Mouse (Mus musculus) liver, embryonic 12.5 days (tissue): Measurements from ENCODE around the gene Plekhj1. TPM values are rescaled to one million over a fixed set of nuclear protein-coding genes. Genes with fewer than 3 reads are reported as not detected.
"Not testable (repeated sequence)": the region's sequence is repeated elsewhere in the genome, so short reads cannot be mapped to it uniquely, and the experiment has no call there.

ENCODE experiments used
- ATAC-seq: fragments of 200-750 bp; cut with Nextera tagmentation; 2 replicates; pipeline ENCODE4 v1.8.0; 2017; ENCODE audit warnings: moderate number of reproducible peaks, mild to moderate bottlenecking, moderate library complexity
- H3K27ac ChIP-seq: fragments of 300-500 bp; sonication (generic); 2 replicates; pipeline ENCODE4 v1.5.1; 2016; ENCODE audit warnings: mild to moderate bottlenecking
- H3K27me3 ChIP-seq: fragments of 300-500 bp; sonication (generic); replicated peaks from 2 replicates; pipeline ENCODE4 v1.6.1; 2016; ENCODE audit warnings: mild to moderate bottlenecking, moderate library complexity
- H3K36me3 ChIP-seq: fragments of 300-500 bp; sonication (generic); 2 replicates; pipeline ENCODE4 v1.6.1; 2016; ENCODE audit warnings: mild to moderate bottlenecking, moderate library complexity
- H3K4me1 ChIP-seq: fragments of 300-500 bp; sonication (generic); 2 replicates; pipeline ENCODE4 v1.6.1; 2016
- H3K4me2 ChIP-seq: fragments of 300-500 bp; sonication (generic); 2 replicates; pipeline ENCODE4 v1.6.1; 2016; ENCODE audit warnings: mild to moderate bottlenecking, moderate library complexity
- H3K4me3 ChIP-seq: fragments of 300-500 bp; sonication (generic); 2 replicates; pipeline ENCODE4 v1.5.1; 2016; ENCODE audit warnings: mild to moderate bottlenecking, moderate library complexity
- H3K9ac ChIP-seq: fragments of 300-500 bp; sonication (generic); 2 replicates; pipeline ENCODE4 v1.6.1; 2016; ENCODE audit warnings: mild to moderate bottlenecking, moderate library complexity
- H3K9me3 ChIP-seq: fragments of 300-500 bp; sonication (generic); replicated peaks from 2 replicates; pipeline ENCODE4 v1.6.1; 2016; ENCODE audit warnings: mild to moderate bottlenecking, moderate library complexity
- WGBS: fragments of 180-500 bp; shearing (Covaris S2); methylation state at CpG from one replicate; pipeline ENCODE4 v1.1.7; 2016; ENCODE audit not compliant: insufficient replicate concordance; 5-methylcytosine and 5-hydroxymethylcytosine counted together
- polyA plus RNA-seq: library from polyadenylated mRNA; unstranded; fragments of >200 nt; fragmentation: Nextera tagmentation; extraction: Ambion mirVana; gene quantifications from 2 replicates; pipeline ENCODE4 v1.2.1, GENCODE M21; 2016

The Plekhj1 gene
- polyA plus RNA-seq, 1 experiment from 2014 or later: 137 TPM

DNA sequence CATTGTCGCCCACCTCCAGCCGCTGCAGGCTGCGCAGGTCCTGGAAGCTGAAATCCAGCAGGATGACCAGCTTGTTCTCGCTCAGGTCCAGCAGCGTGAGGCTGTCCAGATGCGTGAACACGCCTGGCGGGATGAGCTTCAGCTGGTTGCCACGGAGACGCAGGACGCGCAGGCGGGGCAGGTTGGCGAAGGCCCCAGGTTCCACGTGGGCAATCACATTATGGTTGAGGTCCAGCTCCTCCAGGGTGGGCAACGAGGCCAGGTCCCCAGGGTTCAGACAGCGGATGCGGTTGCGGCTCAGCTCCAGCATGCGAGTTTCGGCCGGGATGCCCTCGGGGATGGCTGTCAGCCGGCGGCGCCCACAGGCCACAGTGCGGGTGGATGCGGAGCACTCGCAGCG is 37.2 kb upstream of the Plekhj1 start:
- peaks cover 2% of the 10 kb centered on the region for H3K36me3 ChIP-seq
- H3K4me2 ChIP-seq: no peak overlapping the region
- no peak for ATAC-seq
- H3K27me3 ChIP-seq: peaks cover 89% of the 10 kb centered on the region
- H3K27ac ChIP-seq: no peak overlapping the region
- no peak overlapping the region for H3K9ac ChIP-seq
- H3K4me3 ChIP-seq: no peak overlapping the region
- 47% methylated on average over 30 of the region's 30 CpGs for WGBS
- H3K4me1 ChIP-seq: peaks cover 31% of the 10 kb centered on the region
- no peaks in the 10 kb centered on the region for H3K9me3 ChIP-seq

DNA sequence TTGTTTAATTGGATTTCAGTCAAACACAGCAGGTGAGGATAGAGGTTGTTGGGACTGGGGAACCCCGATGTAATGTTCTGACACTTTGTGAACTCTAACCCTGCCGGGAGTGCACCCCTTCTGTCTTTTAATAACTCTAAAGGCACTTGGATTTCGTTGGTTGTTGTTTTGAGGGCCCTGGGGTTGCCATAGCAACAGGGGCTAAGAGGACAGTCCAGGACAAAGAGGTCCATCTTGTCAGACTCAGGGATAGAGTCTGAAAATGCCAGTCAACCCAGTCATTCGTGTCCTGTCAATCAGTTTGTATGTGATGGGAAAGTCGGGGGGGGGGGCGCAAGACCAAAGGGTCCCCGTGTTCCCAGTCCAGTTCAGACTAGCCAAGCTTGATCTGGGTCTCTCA is 34.4 kb upstream of the Plekhj1 start:
- no peak overlapping the region for H3K27ac ChIP-seq
- ATAC-seq: no peak
- peaks cover 61% of the 10 kb centered on the region for H3K27me3 ChIP-seq
- H3K9me3 ChIP-seq: no peaks in the 10 kb centered on the region
- H3K4me1 ChIP-seq: peaks cover 51% of the 10 kb centered on the region
- peaks cover 29% of the 10 kb centered on the region for H3K36me3 ChIP-seq
- 62% methylated on average over 7 of the region's 7 CpGs for WGBS
- H3K4me3 ChIP-seq: no peak overlapping the region
- no peak overlapping the region for H3K4me2 ChIP-seq
- no peak overlapping the region for H3K9ac ChIP-seq

DNA sequence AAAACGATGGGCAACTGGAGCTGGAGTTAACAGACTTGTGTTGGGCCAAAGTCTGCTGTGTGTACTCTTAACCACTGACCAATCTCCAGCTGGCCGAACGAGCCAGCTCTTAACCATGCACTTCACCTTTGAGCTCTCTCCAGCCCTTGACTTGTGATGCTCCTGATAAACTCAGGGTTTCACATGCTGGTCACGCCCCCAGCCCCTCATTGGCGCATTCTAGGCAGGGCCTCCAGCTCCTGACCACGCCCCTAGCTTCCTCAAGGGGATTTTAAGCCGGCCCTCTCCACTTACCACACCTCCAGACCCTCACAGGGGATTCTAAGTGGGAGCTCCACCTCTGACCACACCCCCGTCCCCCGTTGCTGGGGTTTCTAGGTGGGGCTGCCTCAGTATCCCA is 32.7 kb upstream of the Plekhj1 start:
- Histone ChIP-seq H3K4me2 (peak overlapping the region; percentile 35), H3K4me1 (peaks cover 50% of the 10 kb centered on the region), H3K9ac (peak overlapping the region; percentile 33; the same call in 1 of the 2 replicates), H3K9me3 (no peaks in the 10 kb centered on the region), H3K36me3 (peaks cover 34% of the 10 kb centered on the region), H3K4me3 (no peak overlapping the region), H3K27ac (peak overlapping the region; percentile 61; the same call in 1 of the 2 replicates), H3K27me3 (peaks cover 45% of the 10 kb centered on the region)
- ATAC-seq: peak; percentile 16; the same call in 1 of the 2 replicates
- WGBS: 2% methylated on average over 9 of the region's 9 CpGs

DNA sequence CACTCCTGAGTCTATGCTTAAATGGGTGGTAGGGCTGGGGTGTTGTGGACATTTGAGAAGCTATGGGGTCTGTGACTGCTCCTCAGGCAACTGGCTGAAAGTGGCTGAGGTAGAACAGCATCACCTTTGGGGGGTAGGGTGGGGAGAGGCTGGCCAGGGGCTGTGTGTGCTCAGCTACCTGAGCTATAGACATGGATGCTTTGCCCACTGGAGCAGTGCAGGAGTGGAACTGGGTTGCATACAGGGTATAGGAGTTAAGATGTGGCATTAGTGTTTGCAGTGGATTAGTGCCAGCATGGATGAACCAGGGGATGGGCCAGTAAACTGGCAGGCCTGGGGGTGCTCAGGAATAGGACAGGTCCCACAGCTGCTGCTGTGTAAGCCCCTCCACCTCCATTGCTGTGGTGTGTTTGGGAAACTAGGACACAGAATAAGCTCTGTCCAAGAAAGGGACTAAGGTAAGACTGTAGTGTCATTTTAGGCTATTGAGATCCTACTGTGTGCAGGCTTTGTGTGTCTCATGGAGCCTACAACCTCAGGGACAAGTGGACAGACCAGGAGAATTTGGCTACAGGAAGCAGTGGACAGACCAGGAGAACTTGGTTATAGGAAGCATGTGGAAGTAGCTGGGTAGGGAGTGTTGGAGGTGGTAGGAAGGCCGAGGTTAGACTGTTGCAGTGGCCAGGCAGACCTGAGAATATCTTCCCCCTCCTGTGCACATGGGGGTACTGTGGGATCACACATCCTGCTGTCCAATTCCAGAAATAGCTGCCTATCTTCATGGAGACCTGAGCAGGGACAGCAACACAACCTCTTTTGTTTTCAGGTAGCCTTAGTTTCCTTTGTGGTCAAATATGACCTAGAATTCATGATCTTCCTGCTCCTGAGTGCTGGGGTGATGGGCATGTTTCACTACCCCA is 31.2 kb upstream of the Plekhj1 start:
- no peak for ATAC-seq
- no peaks in the 10 kb centered on the region for H3K9me3 ChIP-seq
- peaks cover 55% of the 10 kb centered on the region for H3K4me1 ChIP-seq
- 0 out of 2 replicates have a peak overlapping the region, but pooled peaks have one; percentile 8 for H3K4me2 ChIP-seq
- no peak overlapping the region for H3K4me3 ChIP-seq
- H3K27me3 ChIP-seq: peaks cover 29% of the 10 kb centered on the region
- H3K9ac ChIP-seq: 0 out of 2 replicates have a peak overlapping the region, but pooled peaks have one; percentile 12
- peaks cover 34% of the 10 kb centered on the region for H3K36me3 ChIP-seq
- H3K27ac ChIP-seq: peak overlapping the region; percentile 61; the same call in 1 of the 2 replicates
- 38% methylated on average over 1 of the region's 1 CpGs for WGBS

DNA sequence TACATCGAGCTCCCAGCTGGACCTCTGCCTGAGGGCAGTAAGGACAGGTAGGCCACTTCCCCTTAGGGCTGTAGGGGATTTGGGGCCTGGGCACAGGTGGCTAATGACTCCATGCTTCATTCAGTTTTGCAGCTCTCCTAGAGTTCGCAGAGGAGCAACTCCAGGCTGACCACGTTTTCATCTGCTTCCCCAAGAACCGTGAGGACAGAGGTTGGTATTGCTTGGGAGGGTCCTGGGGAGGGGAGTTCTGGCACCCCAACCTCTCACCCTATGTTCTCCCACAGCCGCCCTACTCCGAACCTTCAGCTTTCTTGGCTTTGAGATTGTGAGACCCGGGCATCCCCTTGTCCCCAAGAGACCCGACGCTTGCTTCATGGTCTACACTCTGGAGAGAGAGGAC is 30.2 kb upstream of the Plekhj1 start:
- Histone ChIP-seq H3K36me3 (peaks cover 34% of the 10 kb centered on the region), H3K27me3 (peaks cover 19% of the 10 kb centered on the region), H3K4me2 (peak overlapping the region; percentile 94), H3K4me3 (peak overlapping the region; percentile 84; the same call in 1 of the 2 replicates), H3K9ac (0 out of 2 replicates have a peak overlapping the region, but pooled peaks have one; percentile 95), H3K4me1 (peaks cover 63% of the 10 kb centered on the region)
- ATAC-seq, H3K9me3 ChIP-seq, H3K27ac ChIP-seq: not testable (repeated sequence)
- 85% methylated on average over 9 of the region's 9 CpGs for WGBS

DNA sequence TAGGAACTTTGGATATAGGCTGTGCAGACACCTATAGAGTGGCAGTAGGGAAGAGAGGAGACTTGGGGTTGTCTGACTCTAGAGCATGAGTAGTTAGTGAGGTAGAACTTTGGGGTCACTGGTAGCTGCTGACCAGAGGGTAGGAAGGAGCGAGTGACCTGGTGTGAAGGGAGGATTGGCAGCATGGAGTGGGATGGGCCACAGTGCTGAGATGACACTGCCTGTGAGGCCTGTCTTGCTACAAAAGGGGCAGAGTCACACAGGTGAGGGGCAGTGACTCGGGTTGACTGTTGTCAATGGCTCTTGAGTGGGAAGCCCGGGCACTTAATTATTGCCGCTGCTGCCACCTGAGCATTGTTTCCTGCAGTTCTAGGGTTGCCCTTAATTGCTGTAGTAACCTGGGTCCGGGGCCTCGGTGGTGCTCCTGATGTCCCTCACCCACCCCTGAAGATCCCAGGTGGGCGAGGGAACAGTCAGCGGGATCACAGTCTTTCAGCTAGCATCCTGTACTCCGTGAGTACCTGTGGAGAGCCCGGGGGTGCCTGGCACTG is 29.5 kb upstream of the Plekhj1 start:
- Histone ChIP-seq H3K36me3 (peaks cover 34% of the 10 kb centered on the region), H3K4me1 (peaks cover 70% of the 10 kb centered on the region), H3K9ac (peak overlapping the region; percentile 95), H3K9me3 (no peaks in the 10 kb centered on the region), H3K27ac (peak overlapping the region; percentile 96), H3K27me3 (peaks cover 13% of the 10 kb centered on the region), H3K4me3 (peak overlapping the region; percentile 84), H3K4me2 (peak overlapping the region; percentile 94)
- 83% methylated on average over 10 of the region's 10 CpGs for WGBS
- no peak for ATAC-seq

DNA sequence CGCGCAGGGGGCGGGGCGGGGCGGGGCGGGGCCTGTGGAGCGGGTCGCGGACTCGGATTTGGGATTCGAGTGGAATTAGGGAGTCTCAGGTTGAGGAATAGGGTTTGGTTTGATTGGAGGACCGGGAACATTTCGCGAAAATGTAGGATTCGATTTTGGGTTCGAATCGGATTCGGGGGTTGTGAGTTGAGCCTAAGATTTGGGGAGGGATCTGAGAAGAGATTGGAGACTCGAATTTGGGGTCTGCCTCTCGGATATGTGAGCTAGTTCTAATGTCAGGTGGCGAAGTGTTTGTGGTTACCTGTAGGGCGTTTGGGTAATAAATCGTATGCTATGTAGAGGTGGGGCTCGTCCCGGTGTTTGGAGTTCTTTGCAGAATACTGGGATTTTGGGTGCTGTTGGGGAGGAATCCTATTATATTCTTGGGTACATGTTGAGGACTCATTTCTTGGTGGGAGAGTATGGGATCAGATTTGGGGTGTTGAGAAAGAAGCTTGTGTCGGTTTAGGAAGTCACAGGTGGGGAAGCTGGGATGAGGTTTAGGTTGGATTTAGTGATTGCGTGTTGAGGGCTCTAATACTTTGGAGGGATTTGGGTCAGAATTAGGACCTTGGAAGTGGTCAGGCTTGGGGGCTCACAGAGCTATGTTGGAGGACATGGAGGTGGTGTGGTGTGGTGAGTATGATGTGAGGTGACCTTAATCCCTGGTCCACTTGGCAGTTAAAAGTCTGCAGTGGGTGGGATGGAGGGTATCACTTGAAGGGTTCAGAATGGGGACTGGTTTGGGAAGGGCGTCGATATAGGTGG is 28.8 kb upstream of the Plekhj1 start:
- peaks cover 34% of the 10 kb centered on the region for H3K36me3 ChIP-seq

DNA sequence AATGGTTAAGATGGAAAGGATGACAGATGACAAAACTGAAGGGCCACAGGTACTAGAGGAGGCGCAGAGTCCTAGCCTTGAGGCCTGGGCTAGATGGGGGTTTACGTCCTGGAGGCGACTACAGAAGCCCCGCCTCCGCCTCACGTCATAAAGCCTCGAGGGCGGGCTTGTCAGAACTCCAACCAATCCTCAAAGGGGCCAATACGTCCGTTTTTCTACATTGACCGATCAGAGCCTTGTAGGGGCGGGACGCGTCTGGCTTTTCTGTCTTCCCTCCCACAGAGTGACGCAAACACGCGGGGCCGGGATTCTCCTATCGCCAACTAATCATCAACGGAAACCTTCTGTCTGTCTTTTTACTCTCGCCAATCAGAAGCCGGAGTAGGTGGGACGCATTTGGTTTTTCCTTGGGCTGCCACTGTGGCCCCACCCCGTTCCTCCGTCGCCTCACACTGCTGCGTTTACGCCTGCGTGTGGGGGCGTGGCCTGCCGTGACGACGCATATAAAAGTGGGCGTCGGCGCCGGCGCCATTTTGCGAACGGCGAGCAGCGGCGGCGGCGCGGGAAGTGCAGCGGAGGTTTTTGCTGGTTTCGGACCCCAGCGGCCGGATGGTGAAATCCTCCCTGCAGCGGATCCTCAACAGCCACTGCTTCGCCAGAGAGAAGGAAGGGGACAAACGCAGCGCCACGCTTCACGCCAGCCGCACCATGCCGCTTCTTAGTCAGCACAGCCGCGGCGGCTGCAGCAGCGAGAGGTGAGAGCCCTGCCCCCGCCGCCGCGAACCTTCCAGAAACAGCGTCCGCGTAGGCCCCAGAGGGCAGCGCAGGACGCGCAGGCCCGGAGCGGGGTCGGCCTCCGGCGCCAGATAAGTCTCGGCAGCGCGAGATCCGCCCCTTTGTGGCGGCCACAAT is 28.0 kb upstream of the Plekhj1 start, which contains the start of gene Oaz1:
TSS of gene Oaz1 (plus strand) at position 506 of the 912 bp plus-strand sequence.
- ATAC-seq: peak; percentile 94
- Histone ChIP-seq H3K36me3 (peaks cover 34% of the 10 kb centered on the region), H3K9me3 (no peaks in the 10 kb centered on the region), H3K27ac (peak within 1 kb of the TSS; percentile 96), H3K4me2 (peak within 1 kb of the TSS; percentile 94), H3K9ac (peak within 1 kb of the TSS; percentile 95), H3K4me3 (peak within 1 kb of the TSS; percentile 84), H3K27me3 (no peaks in the 10 kb centered on the region), H3K4me1 (peaks cover 82% of the 10 kb centered on the region)
- WGBS: under 1% methylated on average over 77 of the region's 82 CpGs

More for the DNA sequence above, 28.8 kb upstream of the Plekhj1 start:
- peaks cover 77% of the 10 kb centered on the region for H3K4me1 ChIP-seq
- H3K27ac ChIP-seq: peak overlapping the region; percentile 96
- H3K9ac ChIP-seq: peak overlapping the region; percentile 95
- peak overlapping the region; percentile 84 for H3K4me3 ChIP-seq
- H3K4me2 ChIP-seq: peak overlapping the region; percentile 94
- no peak for ATAC-seq
- 7% methylated on average over 29 of the region's 29 CpGs for WGBS
- peaks cover 6% of the 10 kb centered on the region; the same call in 1 of the 2 replicates for H3K27me3 ChIP-seq
- H3K9me3 ChIP-seq: no peaks in the 10 kb centered on the region

DNA sequence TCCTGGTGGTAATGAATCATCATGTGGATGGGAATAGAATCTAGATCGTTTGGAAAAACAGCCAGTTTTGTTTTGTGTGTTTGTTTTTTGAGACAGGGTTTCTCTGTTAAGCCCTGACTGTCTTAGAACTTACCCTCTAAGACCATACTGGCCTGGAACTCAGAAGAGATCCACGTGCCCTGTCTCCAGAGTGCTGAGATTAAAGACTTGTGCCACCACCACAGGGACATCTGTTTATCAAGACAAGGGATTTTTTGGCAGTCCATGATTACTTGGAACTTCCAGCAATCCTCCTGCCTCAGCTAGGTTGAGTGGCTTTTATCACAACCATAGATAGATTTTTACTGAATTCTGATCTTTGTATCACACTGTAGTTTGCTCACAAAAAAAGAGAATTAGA is 26.4 kb upstream of the Plekhj1 start:
- ATAC-seq: no peak
- no peak overlapping the region for H3K4me3 ChIP-seq
- peak overlapping the region; percentile 52; the same call in 1 of the 2 replicates for H3K9ac ChIP-seq
- H3K36me3 ChIP-seq: peaks cover 24% of the 10 kb centered on the region
- peak overlapping the region; percentile 69; the same call in 1 of the 2 replicates for H3K4me2 ChIP-seq
- WGBS: 41% methylated on average over 2 of the region's 2 CpGs
- peaks cover 75% of the 10 kb centered on the region for H3K4me1 ChIP-seq
- H3K9me3 ChIP-seq: no peaks in the 10 kb centered on the region
- no peaks in the 10 kb centered on the region for H3K27me3 ChIP-seq
- H3K27ac ChIP-seq: peak overlapping the region; percentile 96

DNA sequence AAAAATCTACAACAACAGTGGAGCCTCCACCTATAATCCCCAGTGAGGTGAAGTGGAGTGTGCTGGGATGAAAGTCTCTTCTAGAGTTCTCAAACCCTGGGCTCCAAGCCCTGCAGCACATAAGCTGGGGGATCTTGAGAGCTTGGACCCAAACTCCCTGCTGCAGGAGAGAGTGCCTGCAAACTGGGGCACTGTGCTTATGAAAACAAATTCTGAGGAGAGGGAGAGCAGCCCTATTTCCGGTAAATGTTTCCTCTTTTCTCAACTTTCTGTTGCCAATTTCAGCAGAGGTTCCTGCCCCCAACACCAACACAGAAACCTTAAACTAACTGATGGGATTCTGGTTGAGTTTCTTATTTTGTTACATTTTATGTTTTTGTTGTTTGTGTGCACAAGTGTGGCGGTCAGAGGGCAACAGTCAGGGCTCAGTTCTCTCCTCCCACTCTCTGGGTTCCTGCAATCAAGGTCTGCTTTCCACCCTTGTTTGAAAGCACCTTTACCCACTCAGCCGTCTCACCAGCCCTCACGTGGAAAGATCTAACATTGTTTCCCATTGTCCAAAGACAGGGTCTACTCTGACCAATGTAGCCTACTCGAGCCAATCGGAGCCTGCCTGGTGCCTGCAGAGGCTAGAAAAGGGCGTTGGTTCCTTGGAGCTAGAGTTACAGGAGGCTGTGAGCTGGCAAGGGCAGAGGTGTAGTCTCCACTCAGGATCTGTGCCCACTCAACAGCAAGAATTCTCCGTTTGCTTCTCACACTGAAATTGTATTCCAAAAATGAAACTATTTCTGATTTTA is 25.6 kb upstream of the Plekhj1 start:
- Histone ChIP-seq H3K27ac (peak overlapping the region; percentile 96), H3K4me2 (peak overlapping the region; percentile 35), H3K9me3 (no peaks in the 10 kb centered on the region), H3K4me3 (no peak overlapping the region), H3K27me3 (no peaks in the 10 kb centered on the region), H3K4me1 (peaks cover 75% of the 10 kb centered on the region), H3K36me3 (peaks cover 16% of the 10 kb centered on the region), H3K9ac (peak overlapping the region; percentile 33; the same call in 1 of the 2 replicates)
- WGBS: 44% methylated on average over 8 of the region's 8 CpGs
- no peak for ATAC-seq
